Mouse (Mus musculus): Measurements from ENCODE around the gene Trmt13. TPM values are rescaled to one million over a fixed set of nuclear protein-coding genes. Genes with fewer than 3 reads are reported as not detected.
A peak's percentile ranks its signal among the peaks of the same experiment; 100 is the strongest.

The Trmt13 gene
- total RNA-seq, 2 experiments from 2014 or later = 6.2 TPM

- Histone ChIP-seq H3K4me3 (no peak overlapping the region), H3K27ac (no peak overlapping the region)
- intact Hi-C loops (cut with DNase I) = no loop called here
- no peak for DNase-seq
- no peak for TF ChIP-seq CTCF (IDR thresholded peaks at IDR 0.05)
Observed at GRCm38 (mm10) chr3:116620636-116621370, 6.4 kb upstream of the Trmt13 start.

GRCm38 (mm10) chr3:116618855-116619254 is 4.5 kb upstream of the Trmt13 start:
- no peak for TF ChIP-seq CTCF (IDR thresholded peaks at IDR 0.05)
- no peak for DNase-seq
- no peak overlapping the region for H3K27ac ChIP-seq
- no peak overlapping the region for H3K4me3 ChIP-seq
- intact Hi-C loops (cut with DNase I) = no loop called here

GRCm38 (mm10) chr3:116615318-116616068 is 1.1 kb upstream of the Trmt13 start:
- DNase-seq = no peak
- TF ChIP-seq CTCF (IDR thresholded peaks at IDR 0.05) = no peak
- Histone ChIP-seq H3K27ac (no peak overlapping the region; the same call in 1 of the 2 replicates), H3K4me3 (no peak overlapping the region)
- intact Hi-C loops (cut with DNase I) = no loop called here

- intact Hi-C loops (cut with DNase I) = no loop called here
- Histone ChIP-seq H3K27ac (no peak overlapping the region), H3K4me3 (no peak overlapping the region)
- DNase-seq = no peak
- no peak for TF ChIP-seq CTCF (IDR thresholded peaks at IDR 0.05)
Observed at GRCm38 (mm10) chr3:116604570-116604969, 9.8 kb downstream of the Trmt13 start.

GRCm38 (mm10) chr3:116601781-116602180 is 12.6 kb downstream of the Trmt13 start:
- TF ChIP-seq CTCF (IDR thresholded peaks at IDR 0.05) = no peak
- intact Hi-C loops (cut with DNase I) = no loop called here
- no peak for DNase-seq
- H3K4me3 ChIP-seq = no peak overlapping the region
- H3K27ac ChIP-seq = no peak overlapping the region

- DNase-seq = no peak
- H3K27ac ChIP-seq = no peak overlapping the region
- intact Hi-C loops (cut with DNase I) = no loop called here
- no peak overlapping the region for H3K4me3 ChIP-seq
- TF ChIP-seq CTCF (IDR thresholded peaks at IDR 0.05) = no peak
Observed at GRCm38 (mm10) chr3:116601005-116601404, 13.4 kb downstream of the Trmt13 start.

- no peak for DNase-seq
- Histone ChIP-seq H3K4me3 (no peak overlapping the region), H3K27ac (no peak overlapping the region)
- no peak for TF ChIP-seq CTCF (IDR thresholded peaks at IDR 0.05)
- intact Hi-C loops (cut with DNase I) = loop anchor here (10.0 kb wide), 2 partner anchors 175 to 235 kb away; partner anchors contain the start of gene Cdc14a
Observed at GRCm38 (mm10) chr3:116599705-116600104, 14.7 kb downstream of the Trmt13 start.

GRCm38 (mm10) chr3:116595603-116595991 is 18.8 kb downstream of the Trmt13 start:
- intact Hi-C loops (cut with DNase I) = loop anchor here (10.0 kb wide), 2 partner anchors 171 to 239 kb away; partner anchors contain the start of gene Cdc14a
- Histone ChIP-seq H3K27ac (peak overlapping the region; percentile 90), H3K4me3 (peak overlapping the region; percentile 76)
- TF ChIP-seq CTCF (IDR thresholded peaks at IDR 0.05) = no peak
- DNase-seq = no peak

- intact Hi-C loops (cut with DNase I) = loop anchor here (5.0 to 10.0 kb wide), 4 partner anchors 83 to 240 kb away; partner anchors contain the start of genes Cdc14a and Dbt
- peak within 1 kb of the TSS; percentile 90 for H3K27ac ChIP-seq
- no peak for TF ChIP-seq CTCF (IDR thresholded peaks at IDR 0.05)
- peak; percentile 99 for DNase-seq
- peak within 1 kb of the TSS; percentile 76 for H3K4me3 ChIP-seq
Observed at GRCm38 (mm10) chr3:116594728-116595602, 19.4 kb downstream of the Trmt13 start, which contains the start of gene Sass6. Gene Sass6, plus strand, starts transcription at chr3:116594982.

- peak; percentile 31; the same call in 1 of the 2 replicates for TF ChIP-seq CTCF (IDR thresholded peaks at IDR 0.05)
- peak overlapping the region; percentile 90 for H3K27ac ChIP-seq
- no peak for DNase-seq
Observed at GRCm38 (mm10) chr3:116594076-116594727, 20.2 kb downstream of the Trmt13 start.

GRCm38 (mm10) chr3:116582201-116582600 is 32.2 kb downstream of the Trmt13 start:
- no peak for DNase-seq
- intact Hi-C loops (cut with DNase I) = no loop called here
- Histone ChIP-seq H3K27ac (no peak overlapping the region), H3K4me3 (no peak overlapping the region)
- no peak for TF ChIP-seq CTCF (IDR thresholded peaks at IDR 0.05)

More at GRCm38 (mm10) chr3:116594076-116594727, 20.2 kb downstream of the Trmt13 start:
- intact Hi-C loops (cut with DNase I) = loop anchor here (5.0 to 10.0 kb wide), 4 partner anchors 82 to 241 kb away; partner anchors contain the start of genes Cdc14a and Dbt
- peak overlapping the region; percentile 76 for H3K4me3 ChIP-seq

- Histone ChIP-seq H3K4me3 (no peak overlapping the region), H3K27ac (no peak overlapping the region)
- intact Hi-C loops (cut with DNase I) = no loop called here
- DNase-seq = no peak
- peak; percentile 23; the same call in 1 of the 2 replicates for TF ChIP-seq CTCF (IDR thresholded peaks at IDR 0.05)
Observed at GRCm38 (mm10) chr3:116577286-116577685, 37.1 kb downstream of the Trmt13 start.

Measured in gastrocnemius, adult 2 months (tissue).